Mouse (Mus musculus): ENCODE data around the gene Hacd3.

Gene Hacd3

GRCm38 (mm10) chr9:64952055-64952454 lies 69.4 kb downstream of the Hacd3 start:
- no peak for DNase-seq (ENCODE audit: low spot score in 2 of 2)

GRCm38 (mm10) chr9:64951161-64951657 lies 70.3 kb downstream of the Hacd3 start, which contains the start of gene Slc24a1:
Gene Slc24a1, minus strand, starts transcription at chr9:64951607.
- DNase-seq (ENCODE audit: low spot score in 2 of 2): no peak

GRCm38 (mm10) chr9:64947483-64948095 lies 73.9 kb downstream of the Hacd3 start:
- no peak for DNase-seq (ENCODE audit: low spot score in 2 of 2)

- DNase-seq (ENCODE audit: low spot score in 2 of 2): no peak
These were observed 77.5 kb downstream of the Hacd3 start for GRCm38 (mm10) chr9:64943997-64944396.

- DNase-seq (ENCODE audit: low spot score in 2 of 2): no peak
These were observed 79.8 kb downstream of the Hacd3 start for GRCm38 (mm10) chr9:64941650-64942049.

- DNase-seq (ENCODE audit: low spot score in 2 of 2): no peak
These were observed 80.7 kb downstream of the Hacd3 start for GRCm38 (mm10) chr9:64940731-64941346.

GRCm38 (mm10) chr9:64939790-64940189 lies 81.7 kb downstream of the Hacd3 start:
- DNase-seq (ENCODE audit: low spot score in 2 of 2): no peak

GRCm38 (mm10) chr9:64939281-64939680 lies 82.2 kb downstream of the Hacd3 start:
- no peak for DNase-seq (ENCODE audit: low spot score in 2 of 2)

- DNase-seq (ENCODE audit: low spot score in 2 of 2): no peak
These were observed 83.0 kb downstream of the Hacd3 start for GRCm38 (mm10) chr9:64938535-64938934.

GRCm38 (mm10) chr9:64937491-64937890 lies 84.0 kb downstream of the Hacd3 start:
- no peak for DNase-seq (ENCODE audit: low spot score in 2 of 2)

Measured in spleen, postnatal 4 days (tissue).